Mouse (Mus musculus) midbrain, embryonic 11.5 days (tissue): ENCODE data around the gene Arhgap15. TPM values are rescaled to one million over a fixed set of nuclear protein-coding genes. Genes with fewer than 3 reads are reported as not detected.

Experiments
- ATAC-seq: fragments of 200-750 bp; cut with Nextera tagmentation; 2 replicates; pipeline ENCODE4 v1.8.0; 2017; ENCODE audit warnings: moderate TSS enrichment, moderate library complexity; ENCODE audit not compliant: low FRiP score
- DNase-seq: peaks from one replicate; pipeline ENCODE4 v3.0.0; 2015; ENCODE audit warnings: low spot score; ENCODE audit errors: missing footprints
- H3K27ac ChIP-seq: fragments of 300-500 bp; sonication (generic); 2 replicates; pipeline ENCODE4 v1.5.1; 2014; ENCODE audit warnings: low read depth, low read length
- H3K27me3 ChIP-seq: fragments of 300-500 bp; sonication (generic); 2 replicates; pipeline ENCODE4 v1.6.1; 2014; ENCODE audit warnings: mild to moderate bottlenecking, low read length, moderate library complexity, mixed read lengths; ENCODE audit not compliant: control insufficient read depth, insufficient read depth
- H3K36me3 ChIP-seq: fragments of 300-500 bp; sonication (generic); 2 replicates; pipeline ENCODE4 v1.6.1; 2014; ENCODE audit warnings: mild to moderate bottlenecking, low read length, moderate library complexity, mixed read lengths; ENCODE audit not compliant: control insufficient read depth, insufficient read depth
- H3K4me1 ChIP-seq: fragments of 300-500 bp; sonication (generic); 2 replicates; pipeline ENCODE4 v1.6.1; 2014; ENCODE audit warnings: low read length; ENCODE audit not compliant: control insufficient read depth, insufficient read depth
- H3K4me2 ChIP-seq: fragments of 300-500 bp; sonication (generic); 2 replicates; pipeline ENCODE4 v1.6.1; 2014; ENCODE audit warnings: mild to moderate bottlenecking, moderate library complexity
- H3K4me3 ChIP-seq: fragments of 300-500 bp; sonication (generic); 2 replicates; pipeline ENCODE4 v1.5.1; 2014; ENCODE audit warnings: low read depth, low read length
- H3K9ac ChIP-seq: fragments of 300-500 bp; sonication (generic); 2 replicates; pipeline ENCODE4 v1.6.1; 2014; ENCODE audit warnings: low read length
- H3K9me3 ChIP-seq: fragments of 300-500 bp; sonication (generic); 2 replicates; pipeline ENCODE4 v1.6.1; 2016; ENCODE audit warnings: low read length; ENCODE audit not compliant: control insufficient read depth
- WGBS: fragments of 180-500 bp; shearing (Covaris S2); extraction: QIAGEN DNeasy Blood & Tissue Kit; methylation state at CpG from one replicate; pipeline ENCODE4 v1.1.7; 2014; 5-methylcytosine and 5-hydroxymethylcytosine counted together
- polyA plus RNA-seq: library from polyadenylated mRNA; unstranded; fragments of >200 nt; fragmentation: Nextera tagmentation; extraction: Ambion mirVana; gene quantifications from 2 replicates; pipeline ENCODE4 v1.2.1, GENCODE M21; 2014

The Arhgap15 gene
- polyA plus RNA-seq, 1 experiment from 2014 or later = 0.52 TPM

GRCm38 (mm10) chr2:44060716-44061115 is 312.1 kb downstream of the Arhgap15 start:
- 71% methylated on average over 8 of the region's 8 CpGs for WGBS
- H3K4me1 ChIP-seq = no peaks in the 10 kb centered on the region
- peak; percentile 77 for DNase-seq
- H3K9ac ChIP-seq = no peak overlapping the region
- H3K36me3 ChIP-seq = no peaks in the 10 kb centered on the region
- no peaks in the 10 kb centered on the region for H3K9me3 ChIP-seq
- H3K27ac ChIP-seq = no peak overlapping the region
- no peak for ATAC-seq
- H3K4me3 ChIP-seq = no peak overlapping the region
- no peak overlapping the region for H3K4me2 ChIP-seq
- no peaks in the 10 kb centered on the region for H3K27me3 ChIP-seq

GRCm38 (mm10) chr2:44065067-44065466 is 316.4 kb downstream of the Arhgap15 start:
- Histone ChIP-seq H3K9ac (no peak overlapping the region), H3K27ac (no peak overlapping the region), H3K4me3 (no peak overlapping the region), H3K9me3 (no peaks in the 10 kb centered on the region), H3K4me1 (no peaks in the 10 kb centered on the region), H3K4me2 (no peak overlapping the region), H3K27me3 (no peaks in the 10 kb centered on the region), H3K36me3 (no peaks in the 10 kb centered on the region)
- no peak for ATAC-seq
- DNase-seq = no peak
- 86% methylated on average over 5 of the region's 5 CpGs for WGBS

- H3K9me3 ChIP-seq = no peaks in the 10 kb centered on the region
- H3K9ac ChIP-seq = no peak overlapping the region
- no peak for DNase-seq
- no peak overlapping the region for H3K4me3 ChIP-seq
- no peak for ATAC-seq
- 74% methylated on average over 7 of the region's 7 CpGs for WGBS
- no peak overlapping the region for H3K27ac ChIP-seq
- no peak overlapping the region for H3K4me2 ChIP-seq
- no peaks in the 10 kb centered on the region for H3K4me1 ChIP-seq
- no peaks in the 10 kb centered on the region for H3K27me3 ChIP-seq
- no peaks in the 10 kb centered on the region for H3K36me3 ChIP-seq
Observed at GRCm38 (mm10) chr2:44068151-44068840, 319.7 kb downstream of the Arhgap15 start.

- no peak overlapping the region for H3K27ac ChIP-seq
- no peaks in the 10 kb centered on the region for H3K36me3 ChIP-seq
- no peak overlapping the region for H3K4me2 ChIP-seq
- no peaks in the 10 kb centered on the region for H3K9me3 ChIP-seq
- H3K4me1 ChIP-seq = no peaks in the 10 kb centered on the region
- ATAC-seq (no peak), DNase-seq (no peak)
- no peak overlapping the region for H3K4me3 ChIP-seq
- 91% methylated on average over 2 of the region's 2 CpGs for WGBS
- H3K27me3 ChIP-seq = no peaks in the 10 kb centered on the region
- no peak overlapping the region for H3K9ac ChIP-seq
Observed at GRCm38 (mm10) chr2:44068906-44069305, 320.3 kb downstream of the Arhgap15 start.

- no peaks in the 10 kb centered on the region for H3K4me1 ChIP-seq
- H3K4me2 ChIP-seq = no peak overlapping the region
- ATAC-seq (no peak), DNase-seq (no peak)
- H3K27ac ChIP-seq = no peak overlapping the region
- no peak overlapping the region for H3K4me3 ChIP-seq
- H3K9me3 ChIP-seq = no peaks in the 10 kb centered on the region
- no peak overlapping the region for H3K9ac ChIP-seq
- H3K27me3 ChIP-seq = no peaks in the 10 kb centered on the region
- no peaks in the 10 kb centered on the region for H3K36me3 ChIP-seq
Observed at GRCm38 (mm10) chr2:44076570-44076969, 327.9 kb downstream of the Arhgap15 start.

GRCm38 (mm10) chr2:44080530-44080929 is 331.9 kb downstream of the Arhgap15 start:
- no peaks in the 10 kb centered on the region for H3K9me3 ChIP-seq
- no peaks in the 10 kb centered on the region for H3K4me1 ChIP-seq
- no peak overlapping the region for H3K4me3 ChIP-seq
- no peaks in the 10 kb centered on the region for H3K36me3 ChIP-seq
- H3K4me2 ChIP-seq = no peak overlapping the region
- H3K9ac ChIP-seq = no peak overlapping the region
- no peak overlapping the region for H3K27ac ChIP-seq
- H3K27me3 ChIP-seq = no peaks in the 10 kb centered on the region
- ATAC-seq (no peak), DNase-seq (no peak)
- 88% methylated on average over 6 of the region's 6 CpGs for WGBS

- no peak overlapping the region for H3K4me2 ChIP-seq
- no peaks in the 10 kb centered on the region for H3K36me3 ChIP-seq
- no peaks in the 10 kb centered on the region for H3K27me3 ChIP-seq
- no peaks in the 10 kb centered on the region for H3K9me3 ChIP-seq
- no peak overlapping the region for H3K4me3 ChIP-seq
- no peak overlapping the region for H3K9ac ChIP-seq
- no peaks in the 10 kb centered on the region for H3K4me1 ChIP-seq
- WGBS = 92% methylated on average over 4 of the region's 4 CpGs
- DNase-seq = no peak
- no peak for ATAC-seq
- no peak overlapping the region for H3K27ac ChIP-seq
Observed at GRCm38 (mm10) chr2:44081241-44081640, 332.6 kb downstream of the Arhgap15 start.

GRCm38 (mm10) chr2:44084471-44084870 is 335.8 kb downstream of the Arhgap15 start:
- Histone ChIP-seq H3K4me1 (no peaks in the 10 kb centered on the region), H3K27ac (no peak overlapping the region), H3K4me2 (no peak overlapping the region), H3K9ac (no peak overlapping the region), H3K27me3 (no peaks in the 10 kb centered on the region), H3K36me3 (no peaks in the 10 kb centered on the region), H3K9me3 (no peaks in the 10 kb centered on the region), H3K4me3 (no peak overlapping the region)
- 80% methylated on average over 2 of the region's 2 CpGs for WGBS
- ATAC-seq = no peak; the same call in 1 of the 2 replicates
- peak; percentile 76 for DNase-seq

GRCm38 (mm10) chr2:44086403-44087056 is 337.9 kb downstream of the Arhgap15 start:
- Histone ChIP-seq H3K36me3 (no peaks in the 10 kb centered on the region), H3K4me3 (no peak overlapping the region), H3K27ac (no peak overlapping the region), H3K27me3 (no peaks in the 10 kb centered on the region), H3K4me2 (no peak overlapping the region), H3K9me3 (no peaks in the 10 kb centered on the region), H3K9ac (no peak overlapping the region), H3K4me1 (no peaks in the 10 kb centered on the region)
- 38% methylated on average over 5 of the region's 5 CpGs for WGBS
- DNase-seq (peak; percentile 87), ATAC-seq (0 out of 2 replicates have a peak, but pooled peaks have one; percentile 38)
